Mouse (Mus musculus): Measurements from ENCODE around the gene Pou3f4.
"Not testable (repeated sequence)": the region's sequence is repeated elsewhere in the genome, so short reads cannot be mapped to it uniquely, and the experiment has no call there.

The Pou3f4 gene

GRCm38 (mm10) chrX:110814151-110814571 is at the start of gene Pou3f4:
Gene Pou3f4 (plus strand): TSS chrX:110814280.
- no peak for DNase-seq (ENCODE audit: low read depth)

- no peak for DNase-seq (ENCODE audit: low read depth)
These were observed 48.1 kb upstream of the Pou3f4 start for GRCm38 (mm10) chrX:110765939-110766338.

GRCm38 (mm10) chrX:110774807-110775206 is 39.3 kb upstream of the Pou3f4 start:
- not testable (repeated sequence) for DNase-seq (ENCODE audit: low read depth)

- no peak for DNase-seq (ENCODE audit: low read depth)
These were observed 11.6 kb upstream of the Pou3f4 start for GRCm38 (mm10) chrX:110802502-110802901.

GRCm38 (mm10) chrX:110810001-110810578 is 4.0 kb upstream of the Pou3f4 start:
- no peak for DNase-seq (ENCODE audit: low read depth)

GRCm38 (mm10) chrX:110810753-110811506 is 3.1 kb upstream of the Pou3f4 start:
- no peak for DNase-seq (ENCODE audit: low read depth)

GRCm38 (mm10) chrX:110812071-110812470 is 2.0 kb upstream of the Pou3f4 start:
- DNase-seq (ENCODE audit: low read depth), result no peak

GRCm38 (mm10) chrX:110813401-110813800 is 679 bp upstream of the Pou3f4 start:
- no peak for DNase-seq (ENCODE audit: low read depth)

GRCm38 (mm10) chrX:110814592-110815548 is 790 bp downstream of the Pou3f4 start:
- DNase-seq (ENCODE audit: low read depth), result no peak

- DNase-seq (ENCODE audit: low read depth), result no peak
These were observed 1.5 kb downstream of the Pou3f4 start for GRCm38 (mm10) chrX:110815549-110815930.

- no peak for DNase-seq (ENCODE audit: low read depth)
These were observed 2.5 kb downstream of the Pou3f4 start for GRCm38 (mm10) chrX:110816609-110817008.

- DNase-seq (ENCODE audit: low read depth), result no peak
These were observed 3.1 kb downstream of the Pou3f4 start for GRCm38 (mm10) chrX:110817211-110817610.

- no peak for DNase-seq (ENCODE audit: low read depth)
These were observed 23.4 kb downstream of the Pou3f4 start for GRCm38 (mm10) chrX:110837450-110837849.

- no peak for DNase-seq (ENCODE audit: low read depth)
These were observed 37.2 kb downstream of the Pou3f4 start for GRCm38 (mm10) chrX:110851300-110851699.

All from c-Kit-positive CD71-negative TER-119-negative erythroid progenitor cells, embryonic 14.5 days (primary cell).